Mouse (Mus musculus) adrenal gland, postnatal 10 days (tissue): ENCODE results near the gene Mup4. TPM values are rescaled to one million over a fixed set of nuclear protein-coding genes. Genes with fewer than 3 reads are reported as not detected.
A peak's percentile ranks its signal among the peaks of the same experiment; 100 is the strongest.
"Not testable (repeated sequence)": the region's sequence is repeated elsewhere in the genome, so short reads cannot be mapped to it uniquely, and the experiment has no call there.

ENCODE experiments used
- DNase-seq: peaks from one replicate; pipeline ENCODE4 v3.0.0; 2021; ENCODE audit warnings: mixed read lengths
- long read RNA-seq, 2 experiments: library from polyadenylated mRNA; stranded (forward); transcript quantifications; one replicate each; pipeline ENCODE4 v2.0.0; 2021
- total RNA-seq, 2 experiments: library from RNA; stranded (reverse); gene quantifications; 2 replicates each; pipeline ENCODE4 v1.2.3; 2021

The Mup4 gene
- total RNA-seq: not detected
- long read RNA-seq, experiment 1: 0 reads
- long read RNA-seq, experiment 2: 0 reads

GRCm38 (mm10) chr4:59960610-59961009 lies at the start of gene Mup4:
Gene Mup4, minus strand, starts transcription at chr4:59960710.
- no peak for DNase-seq

- not testable (repeated sequence) for DNase-seq
Observed at GRCm38 (mm10) chr4:59997894-59998293, 37.4 kb upstream of the Mup4 start.

- DNase-seq: no peak
Observed at GRCm38 (mm10) chr4:59963405-59964344, 3.2 kb upstream of the Mup4 start, which contains the start of gene Mup6. Gene Mup6, plus strand, starts transcription at chr4:59964294.

- no peak for DNase-seq
Observed at GRCm38 (mm10) chr4:59937543-59937942, 23.0 kb downstream of the Mup4 start.

- DNase-seq: no peak
Observed at GRCm38 (mm10) chr4:59932505-59933281, 27.8 kb downstream of the Mup4 start.

GRCm38 (mm10) chr4:59928347-59928746 lies 32.2 kb downstream of the Mup4 start:
- DNase-seq: peak; percentile 63

GRCm38 (mm10) chr4:59927666-59928065 lies 32.8 kb downstream of the Mup4 start:
- DNase-seq: no peak

- DNase-seq: no peak
Observed at GRCm38 (mm10) chr4:59925082-59925481, 35.4 kb downstream of the Mup4 start.

GRCm38 (mm10) chr4:59917966-59918365 lies 42.5 kb downstream of the Mup4 start:
- DNase-seq: no peak

GRCm38 (mm10) chr4:59914608-59915403 lies 45.7 kb downstream of the Mup4 start, which contains the start of gene Slc46a2:
Gene Slc46a2, minus strand, starts transcription at chr4:59915056.
- no peak for DNase-seq

- no peak for DNase-seq
Observed at GRCm38 (mm10) chr4:59908785-59909184, 51.7 kb downstream of the Mup4 start.

GRCm38 (mm10) chr4:59907657-59908230 lies 52.8 kb downstream of the Mup4 start:
- peak; percentile 14 for DNase-seq

GRCm38 (mm10) chr4:59907092-59907491 lies 53.4 kb downstream of the Mup4 start:
- DNase-seq: no peak

Other genes starting within 250 kb of the Mup4 start
- 10 to 100 TPM; 12.6 to 18.3 TPM for gene Inip, start 159.1 kb downstream of the Mup4 start, total RNA-seq
- gene Snx30, start 154.9 kb downstream of the Mup4 start, total RNA-seq: 1 to 10 TPM; 8.0 to 8.9 TPM
- not detected for gene Slc46a2, start 45.7 kb downstream of the Mup4 start, total RNA-seq
- not detected for gene Mup6, start 3.6 kb upstream of the Mup4 start, total RNA-seq
- not detected for gene Mup7, start 109.8 kb upstream of the Mup4 start, total RNA-seq
- not detected for gene Mup2, start 193.6 kb upstream of the Mup4 start, total RNA-seq